Mouse (Mus musculus) kidney, embryonic 15.5 days (tissue): ENCODE measurements around the gene Cep152. TPM values are rescaled to one million over a fixed set of nuclear protein-coding genes. Genes with fewer than 3 reads are reported as not detected.
A peak's percentile ranks its signal among the peaks of the same experiment; 100 is the strongest.

ENCODE experiments used
- ATAC-seq: fragments of 200-750 bp; cut with Nextera tagmentation; replicated peaks from 2 replicates; pipeline ENCODE4 v1.8.0; 2017; ENCODE audit warnings: moderate TSS enrichment; ENCODE audit not compliant: low FRiP score
- H3K27ac ChIP-seq: fragments of 300-500 bp; sonication (generic); 2 replicates; pipeline ENCODE4 v1.5.1; 2015; ENCODE audit warnings: mild to moderate bottlenecking, inconsistent platforms
- H3K27me3 ChIP-seq: fragments of 300-500 bp; sonication (generic); 2 replicates; pipeline ENCODE4 v1.6.1; 2015; ENCODE audit warnings: inconsistent platforms
- H3K36me3 ChIP-seq: fragments of 300-500 bp; sonication (generic); 2 replicates; pipeline ENCODE4 v1.6.1; 2015; ENCODE audit warnings: inconsistent platforms
- H3K4me1 ChIP-seq: fragments of 300-500 bp; sonication (generic); 2 replicates; pipeline ENCODE4 v1.6.1; 2015; ENCODE audit warnings: inconsistent platforms
- H3K4me2 ChIP-seq: fragments of 300-500 bp; sonication (generic); 2 replicates; pipeline ENCODE4 v1.6.1; 2015; ENCODE audit warnings: moderate library complexity, mild to moderate bottlenecking, inconsistent platforms
- H3K4me3 ChIP-seq: fragments of 300-500 bp; sonication (generic); replicated peaks from 2 replicates; pipeline ENCODE4 v1.5.1; 2015; ENCODE audit warnings: mild to moderate bottlenecking, inconsistent platforms
- H3K9ac ChIP-seq: fragments of 300-500 bp; sonication (generic); 2 replicates; pipeline ENCODE4 v1.6.1; 2015; ENCODE audit warnings: mild to moderate bottlenecking, inconsistent platforms
- H3K9me3 ChIP-seq: fragments of 300-500 bp; sonication (generic); replicated peaks from 2 replicates; pipeline ENCODE4 v1.6.1; 2016; ENCODE audit warnings: inconsistent platforms
- WGBS: fragments of 180-500 bp; shearing (Covaris S2); methylation state at CpG from one replicate; pipeline ENCODE4 v1.1.7; 2015; ENCODE audit warnings: mixed read lengths; 5-methylcytosine and 5-hydroxymethylcytosine counted together
- polyA plus RNA-seq: library from polyadenylated mRNA; unstranded; fragments of >200 nt; fragmentation: Nextera tagmentation; extraction: Ambion mirVana; gene quantifications from 2 replicates; pipeline ENCODE4 v1.2.1, GENCODE M21; 2015

The Cep152 gene
- polyA plus RNA-seq, 1 experiment from 2014 or later = 8.1 TPM

DNA sequence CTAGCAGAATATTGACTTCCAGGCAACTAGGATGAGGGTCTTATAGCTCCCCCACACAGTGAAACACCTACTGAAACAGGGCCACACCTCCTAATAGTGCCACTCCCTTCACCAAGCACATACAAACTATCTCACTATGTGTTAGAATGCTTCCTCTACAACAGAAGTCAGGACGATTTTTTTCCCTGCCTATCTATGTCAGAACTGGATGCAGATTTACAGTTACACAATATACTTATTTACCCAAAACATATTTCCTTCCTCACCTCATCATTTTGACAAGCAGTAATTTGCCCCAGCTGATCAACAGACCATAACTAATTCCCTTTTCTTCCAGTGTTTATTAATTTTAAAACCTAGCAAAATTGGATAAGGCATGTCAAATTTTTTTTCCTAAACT is 81.3 kb downstream of the Cep152 start:
- Histone ChIP-seq H3K9ac (no peak overlapping the region), H3K27me3 (no peaks in the 10 kb centered on the region), H3K4me3 (no peak overlapping the region), H3K9me3 (no peaks in the 10 kb centered on the region), H3K4me2 (no peak overlapping the region), H3K4me1 (no peaks in the 10 kb centered on the region), H3K27ac (no peak overlapping the region), H3K36me3 (no peaks in the 10 kb centered on the region)
- no peak for ATAC-seq
- 67% methylated on average over 1 of the region's 1 CpGs for WGBS

DNA sequence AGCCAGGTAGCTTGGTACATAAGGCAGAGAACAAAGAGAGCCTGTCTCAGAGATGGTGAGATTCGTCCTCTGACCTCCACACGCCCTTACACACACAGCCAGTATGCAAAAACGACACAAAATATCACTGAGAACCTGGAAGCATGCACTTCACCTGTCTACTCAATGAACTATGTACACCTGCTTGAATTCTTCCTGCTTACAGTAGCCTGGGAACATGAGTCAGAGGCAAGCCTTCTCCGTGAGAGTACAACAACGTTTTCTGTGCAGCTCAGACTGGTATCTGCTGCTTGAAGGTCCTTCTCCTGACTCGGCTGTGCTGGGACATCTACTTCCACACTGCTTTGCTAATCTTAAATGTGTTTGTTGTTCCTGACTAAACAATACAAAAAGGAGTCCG is 83.5 kb downstream of the Cep152 start:
- 76% methylated on average over 7 of the region's 7 CpGs for WGBS
- Histone ChIP-seq H3K4me3 (no peak overlapping the region), H3K9ac (no peak overlapping the region), H3K27ac (no peak overlapping the region), H3K27me3 (no peaks in the 10 kb centered on the region), H3K36me3 (no peaks in the 10 kb centered on the region), H3K4me2 (no peak overlapping the region), H3K4me1 (no peaks in the 10 kb centered on the region), H3K9me3 (no peaks in the 10 kb centered on the region)
- no peak for ATAC-seq

DNA sequence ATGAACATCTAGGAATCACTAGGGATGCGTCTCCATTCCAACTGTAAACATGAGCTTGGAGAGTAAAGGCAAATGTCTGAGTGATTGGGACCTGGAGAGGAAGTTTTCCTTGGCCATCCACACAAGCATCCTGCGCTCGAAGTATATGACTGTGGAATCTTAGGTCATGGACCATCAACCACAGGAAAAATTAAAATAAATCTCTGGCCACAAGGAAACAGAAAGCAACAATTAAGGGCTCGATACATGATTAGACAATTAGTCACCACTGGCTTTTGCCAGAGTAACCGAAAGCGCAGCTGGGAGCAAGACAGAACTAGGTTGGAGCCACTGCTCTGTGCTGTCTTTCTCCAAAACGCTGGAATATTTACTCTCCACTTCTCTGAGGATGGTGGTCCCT is 84.3 kb downstream of the Cep152 start:
- no peak overlapping the region for H3K4me2 ChIP-seq
- no peaks in the 10 kb centered on the region for H3K36me3 ChIP-seq
- no peak overlapping the region for H3K9ac ChIP-seq
- H3K27ac ChIP-seq = no peak overlapping the region
- no peaks in the 10 kb centered on the region for H3K9me3 ChIP-seq
- no peaks in the 10 kb centered on the region for H3K27me3 ChIP-seq
- H3K4me3 ChIP-seq = no peak overlapping the region
- WGBS = 63% methylated on average over 7 of the region's 7 CpGs
- no peaks in the 10 kb centered on the region for H3K4me1 ChIP-seq
- no peak for ATAC-seq

DNA sequence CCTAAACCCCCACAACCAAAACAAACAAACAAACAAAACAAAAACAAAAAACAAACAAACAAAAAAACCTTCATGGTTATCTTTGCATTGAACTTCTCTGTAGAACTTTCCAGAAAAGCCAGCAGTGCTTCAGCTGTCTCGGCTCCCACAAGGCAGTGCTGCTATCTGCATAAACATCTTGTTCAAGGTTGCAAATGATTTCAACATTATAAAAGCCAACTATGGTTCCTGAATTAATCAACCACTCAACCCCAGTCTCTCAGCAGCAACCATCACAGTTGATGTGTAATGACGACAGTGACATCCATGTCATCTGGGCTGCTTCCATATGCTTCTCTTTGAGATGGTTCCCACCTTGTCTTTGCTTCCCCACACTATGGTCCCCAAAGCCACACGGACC is 85.3 kb downstream of the Cep152 start:
- 81% methylated on average over 3 of the region's 3 CpGs for WGBS
- H3K9me3 ChIP-seq = no peaks in the 10 kb centered on the region
- no peak overlapping the region for H3K4me2 ChIP-seq
- H3K27me3 ChIP-seq = no peaks in the 10 kb centered on the region
- H3K4me1 ChIP-seq = no peaks in the 10 kb centered on the region
- H3K27ac ChIP-seq = no peak overlapping the region
- no peak overlapping the region for H3K9ac ChIP-seq
- H3K4me3 ChIP-seq = no peak overlapping the region
- H3K36me3 ChIP-seq = no peaks in the 10 kb centered on the region
- ATAC-seq = no peak

DNA sequence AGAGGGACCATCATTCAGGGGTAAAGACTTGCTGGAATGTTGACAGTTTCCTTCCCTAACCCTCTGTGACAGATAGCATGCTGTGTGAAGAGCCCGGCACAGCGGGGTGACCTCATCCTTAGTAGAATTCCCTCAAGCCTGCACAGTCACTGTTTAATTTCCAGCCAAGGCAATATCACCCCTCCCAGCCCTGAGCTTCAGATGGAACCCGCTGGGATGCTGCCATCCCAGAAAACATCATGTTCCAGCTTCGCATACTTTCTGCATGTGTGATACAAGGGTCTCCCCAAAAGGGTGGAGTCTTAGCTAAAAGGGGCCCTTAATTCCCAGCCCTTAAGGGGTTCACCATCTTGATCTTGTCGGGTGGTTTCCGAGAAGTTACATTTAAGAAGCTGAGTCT is 94.2 kb downstream of the Cep152 start:
- H3K27ac ChIP-seq = no peak overlapping the region
- no peak for ATAC-seq

DNA sequence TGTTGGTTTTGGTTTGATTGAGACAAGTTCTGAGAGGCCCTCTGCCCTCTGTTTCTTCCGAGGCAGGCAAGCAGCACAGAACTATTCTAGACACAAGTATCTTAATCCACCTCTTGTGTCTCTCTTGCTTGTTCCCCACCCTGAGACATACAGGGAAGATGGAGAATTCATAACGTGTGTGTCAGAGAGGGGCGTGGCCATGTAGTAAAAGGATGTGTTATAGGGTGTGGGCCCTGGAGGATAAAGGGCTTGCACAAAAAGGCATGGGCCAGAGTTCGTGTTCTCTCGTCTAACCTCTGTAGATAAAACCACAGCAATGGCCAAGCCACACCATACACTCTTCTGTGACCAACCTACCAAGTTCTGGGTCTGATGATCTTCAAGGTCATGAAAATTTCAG is 98.3 kb downstream of the Cep152 start:
- Histone ChIP-seq H3K4me3 (no peak overlapping the region), H3K36me3 (no peaks in the 10 kb centered on the region), H3K27ac (no peak overlapping the region), H3K9me3 (no peaks in the 10 kb centered on the region), H3K4me1 (no peaks in the 10 kb centered on the region), H3K4me2 (no peak overlapping the region), H3K27me3 (no peaks in the 10 kb centered on the region), H3K9ac (no peak overlapping the region)
- no peak for ATAC-seq
- WGBS = 86% methylated on average over 5 of the region's 5 CpGs

More for the DNA sequence above, 94.2 kb downstream of the Cep152 start:
- no peak overlapping the region for H3K4me2 ChIP-seq
- no peaks in the 10 kb centered on the region for H3K27me3 ChIP-seq
- 80% methylated on average over 6 of the region's 6 CpGs for WGBS
- no peaks in the 10 kb centered on the region for H3K9me3 ChIP-seq
- H3K4me1 ChIP-seq = no peaks in the 10 kb centered on the region
- no peaks in the 10 kb centered on the region for H3K36me3 ChIP-seq
- H3K9ac ChIP-seq = no peak overlapping the region
- no peak overlapping the region for H3K4me3 ChIP-seq

DNA sequence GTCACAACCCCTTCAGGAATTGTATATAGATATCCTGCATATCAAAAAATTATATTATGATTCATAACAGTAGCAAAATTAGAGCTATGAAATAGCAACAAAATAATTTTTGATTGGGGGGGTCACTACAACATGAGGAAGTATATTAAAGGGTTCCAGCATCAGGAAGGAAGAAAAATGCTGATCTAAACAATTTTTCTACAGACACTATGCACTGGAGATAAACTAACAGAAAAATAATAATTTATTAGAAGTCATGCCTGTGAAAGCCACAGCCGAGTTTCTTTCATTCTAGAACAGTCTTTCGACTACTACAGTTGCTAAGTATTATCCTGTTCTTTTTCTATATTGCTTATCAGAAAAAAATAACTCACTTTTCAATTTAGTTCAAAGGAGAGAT is 99.4 kb downstream of the Cep152 start:
- Histone ChIP-seq H3K27ac (no peak overlapping the region), H3K4me2 (no peak overlapping the region), H3K36me3 (no peaks in the 10 kb centered on the region), H3K9ac (no peak overlapping the region), H3K4me3 (no peak overlapping the region), H3K9me3 (no peaks in the 10 kb centered on the region), H3K4me1 (no peaks in the 10 kb centered on the region), H3K27me3 (no peaks in the 10 kb centered on the region)
- ATAC-seq = no peak
- WGBS = 82% methylated on average over 2 of the region's 2 CpGs

DNA sequence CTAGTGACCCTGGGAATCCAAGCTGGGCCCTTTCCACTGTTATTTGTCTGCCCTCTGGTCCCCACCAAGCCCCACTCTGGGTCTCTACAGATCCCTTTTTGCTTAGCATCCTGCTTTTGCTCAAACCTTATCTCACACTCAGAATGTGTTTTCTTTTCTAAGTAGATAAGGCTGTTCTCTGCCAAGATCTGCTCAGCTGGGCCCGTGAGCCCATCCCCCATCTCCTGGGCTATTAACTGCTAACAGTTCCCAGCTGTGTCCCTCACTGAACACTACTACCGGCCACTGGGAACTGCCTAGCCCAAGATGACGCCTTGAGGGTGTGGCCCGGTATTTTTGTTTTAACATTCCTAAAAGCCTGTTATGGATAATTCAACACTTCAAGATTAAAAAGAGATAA is 108.3 kb downstream of the Cep152 start:
- Histone ChIP-seq H3K4me1 (peaks cover 15% of the 10 kb centered on the region), H3K27ac (peak overlapping the region; percentile 63), H3K27me3 (no peaks in the 10 kb centered on the region), H3K9me3 (no peaks in the 10 kb centered on the region), H3K4me3 (no peak overlapping the region), H3K4me2 (no peak overlapping the region), H3K36me3 (no peaks in the 10 kb centered on the region), H3K9ac (no peak overlapping the region)
- WGBS = 11% methylated on average over 4 of the region's 4 CpGs
- ATAC-seq = peak; percentile 94

DNA sequence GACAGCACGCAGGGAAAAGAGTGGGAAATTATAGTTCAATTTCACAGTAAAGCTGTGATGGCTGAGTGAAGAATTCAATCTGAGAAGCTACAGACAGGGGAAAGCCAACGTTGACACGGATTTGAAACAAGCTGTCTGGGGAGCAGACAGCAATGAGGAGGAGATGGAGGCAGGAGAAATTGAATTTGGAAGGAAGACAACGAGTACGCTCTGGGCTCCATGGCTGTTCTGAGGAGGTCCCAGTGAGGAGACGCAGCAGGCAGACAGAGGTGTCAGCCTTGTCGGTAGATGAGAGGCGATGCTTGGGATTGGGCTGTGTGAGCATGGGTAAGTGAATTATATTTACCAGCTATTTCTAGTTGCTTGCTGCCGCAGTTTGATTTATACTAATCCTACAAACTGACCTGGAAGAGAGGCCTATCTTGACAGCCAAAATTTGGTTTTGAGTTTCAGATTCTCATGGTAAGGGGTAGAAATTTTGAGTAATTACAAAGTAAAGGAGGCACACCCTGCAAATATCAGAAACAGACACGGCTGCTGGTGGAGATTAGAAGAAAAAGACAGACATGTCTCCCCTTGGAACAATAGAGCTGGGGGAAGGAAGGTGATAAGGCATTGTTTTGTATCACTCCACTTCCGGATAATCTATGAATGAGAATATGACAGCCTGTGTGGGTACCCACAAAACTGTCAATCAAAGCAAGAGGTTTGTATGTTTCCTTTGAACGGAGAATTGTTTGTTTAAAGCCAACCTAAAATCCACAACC is 109.4 kb downstream of the Cep152 start:
- no peak for ATAC-seq
- Histone ChIP-seq H3K4me3 (no peak overlapping the region), H3K9me3 (no peaks in the 10 kb centered on the region), H3K27me3 (no peaks in the 10 kb centered on the region), H3K9ac (no peak overlapping the region), H3K36me3 (no peaks in the 10 kb centered on the region), H3K4me1 (peaks cover 15% of the 10 kb centered on the region), H3K27ac (no peak overlapping the region), H3K4me2 (no peak overlapping the region)
- 72% methylated on average over 12 of the region's 12 CpGs for WGBS

DNA sequence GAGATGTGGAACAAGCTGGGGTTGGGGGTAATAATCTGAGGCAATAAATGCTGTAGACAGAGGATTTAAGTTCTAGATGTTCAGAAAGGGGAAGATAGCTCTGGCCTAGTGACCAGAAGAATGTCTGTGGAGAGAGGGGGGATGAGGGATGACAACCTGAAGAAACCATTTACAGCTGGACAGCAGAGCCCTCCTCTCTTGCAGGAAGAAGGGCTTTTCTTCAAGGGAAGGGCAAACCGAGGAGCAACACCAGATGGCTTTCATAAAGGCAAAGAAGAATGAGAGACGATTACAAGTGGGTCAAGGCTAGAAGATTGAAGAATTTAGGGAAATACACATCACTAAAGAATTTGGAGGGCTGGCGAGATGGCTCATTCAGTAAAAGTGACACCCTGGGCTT is 110.5 kb downstream of the Cep152 start:
- Histone ChIP-seq H3K9ac (no peak overlapping the region), H3K4me2 (no peak overlapping the region), H3K9me3 (no peaks in the 10 kb centered on the region), H3K4me3 (no peak overlapping the region), H3K36me3 (no peaks in the 10 kb centered on the region), H3K27me3 (no peaks in the 10 kb centered on the region), H3K27ac (0 out of 2 replicates have a peak overlapping the region, but pooled peaks have one; percentile 18), H3K4me1 (peaks cover 15% of the 10 kb centered on the region)
- 55% methylated on average over 3 of the region's 3 CpGs for WGBS
- ATAC-seq = 0 out of 2 replicates have a peak, but pooled peaks have one; percentile 58

Other genes starting within 250 kb of the Cep152 start
- gene Gm9913, start 120.0 kb downstream of the Cep152 start, polyA plus RNA-seq = 0.19 and 0.42 TPM in 2 replicates
- gene Fbn1, start 117.1 kb downstream of the Cep152 start, polyA plus RNA-seq = 13.4 and 16.4 TPM in 2 replicates
- 116 and 119 TPM in 2 replicates for gene Eid1, start 48.0 kb upstream of the Cep152 start, polyA plus RNA-seq
- gene Shc4, start 99.0 kb upstream of the Cep152 start, polyA plus RNA-seq = 1.2 and 1.3 TPM in 2 replicates
- gene Secisbp2l, start 157.8 kb upstream of the Cep152 start, polyA plus RNA-seq = 19.0 and 19.6 TPM in 2 replicates
- 57.8 and 61.2 TPM in 2 replicates for gene Galk2, start 234.0 kb upstream of the Cep152 start, polyA plus RNA-seq
- 80.0 and 86.0 TPM in 2 replicates for gene Cops2, start 234.0 kb upstream of the Cep152 start, polyA plus RNA-seq